In genomic region chr17:35236390-35236746, GRCm38 (mm10) we compare ENCODE assay signal across 8 mouse cellular contexts. TPM values are rescaled to one million over a fixed set of nuclear protein-coding genes. Genes with fewer than 3 reads are reported as not detected.
DNase-seq lines count a peak whose midpoint lies in the region; ATAC-seq and TF ChIP-seq lines count a peak whose summit lies in the region.

No protein-coding gene starts in this region.

- peak overlapping the region; percentile 86 for H3K27ac ChIP-seq in bone marrow macrophage, adult 2 months (ENCODE audit: insufficient read depth, low read depth, low read length)
- peak overlapping the region; percentile 95 for H3K27ac ChIP-seq in embryonic facial prominence, embryonic 15.5 days (replicated peaks)
- H3K27ac ChIP-seq in limb, embryonic 13.5 days: peak overlapping the region; percentile 95; the same call in 1 of the 2 replicates
- peak overlapping the region; percentile 93 for H3K27ac ChIP-seq in midbrain, embryonic 15.5 days

- peak; percentile 83 for TF ChIP-seq CTCF in bone marrow macrophage, adult 2 months (IDR thresholded peaks at IDR 0.05; ENCODE audit: low read depth, low read length)

- peak overlapping the region; percentile 76; the same call in 1 of the 2 replicates for H3K9ac ChIP-seq in embryonic facial prominence, embryonic 15.5 days
- peak overlapping the region; percentile 92 for H3K9ac ChIP-seq in limb, embryonic 13.5 days
- H3K9ac ChIP-seq in midbrain, embryonic 15.5 days: peak overlapping the region; percentile 70

- H3K27me3 ChIP-seq in embryonic facial prominence, embryonic 15.5 days: no peaks in the 10 kb centered on the region
- no peaks in the 10 kb centered on the region for H3K27me3 ChIP-seq in limb, embryonic 13.5 days
- H3K27me3 ChIP-seq in midbrain, embryonic 15.5 days (replicated peaks): no peaks in the 10 kb centered on the region

- 0 out of 2 replicates have a peak, but pooled peaks cover 3% of the 10 kb centered on the region for H3K36me3 ChIP-seq in embryonic facial prominence, embryonic 15.5 days
- H3K36me3 ChIP-seq in limb, embryonic 13.5 days: peaks cover 13% of the 10 kb centered on the region
- no peaks in the 10 kb centered on the region for H3K36me3 ChIP-seq in midbrain, embryonic 15.5 days (replicated peaks)

- under 1% methylated on average over 18 of the region's 18 CpGs for WGBS in embryonic facial prominence, embryonic 15.5 days
- 1% methylated on average over 18 of the region's 18 CpGs for WGBS in limb, embryonic 13.5 days
- under 1% methylated on average over 18 of the region's 18 CpGs for WGBS in midbrain, embryonic 15.5 days

- H3K4me1 ChIP-seq in bone marrow macrophage, adult 2 months (ENCODE audit: control insufficient read depth, insufficient read depth, low read length): peaks cover 35% of the 10 kb centered on the region
- peaks cover 52% of the 10 kb centered on the region for H3K4me1 ChIP-seq in embryonic facial prominence, embryonic 15.5 days
- peaks cover 48% of the 10 kb centered on the region for H3K4me1 ChIP-seq in limb, embryonic 13.5 days
- H3K4me1 ChIP-seq in midbrain, embryonic 15.5 days: peaks cover 50% of the 10 kb centered on the region

- no peaks in the 10 kb centered on the region for H3K9me3 ChIP-seq in embryonic facial prominence, embryonic 15.5 days (replicated peaks)
- no peaks in the 10 kb centered on the region for H3K9me3 ChIP-seq in limb, embryonic 13.5 days
- H3K9me3 ChIP-seq in midbrain, embryonic 15.5 days: no peaks in the 10 kb centered on the region

- ATAC-seq in embryonic facial prominence, embryonic 15.5 days (ENCODE audit: insufficient number of reproducible peaks, low FRiP score, low TSS enrichment, low read depth): peak; percentile 64
- ATAC-seq in limb, embryonic 13.5 days (ENCODE audit: low FRiP score, low read depth): peak; percentile 58
- ATAC-seq in midbrain, embryonic 15.5 days (replicated peaks): peak; percentile 88

- DNase-seq in A20 (ENCODE audit: low read depth, low spot score): peak; percentile 95
- peak; percentile 90 to 95 for DNase-seq in heart, adult 9 months (ENCODE audit: low spot score in 2 of 2)
- peak; percentile 98 for DNase-seq in kidney, adult 9 months
- DNase-seq in spleen, adult 18-20 months: peak; percentile 94 to 99

- no peak for TF ChIP-seq POLR2A in bone marrow macrophage, adult 2 months (IDR thresholded peaks at IDR 0.05; ENCODE audit: borderline replicate concordance, low read depth, low read length)

- peak overlapping the region; percentile 86 for H3K4me2 ChIP-seq in embryonic facial prominence, embryonic 15.5 days (replicated peaks)
- H3K4me2 ChIP-seq in limb, embryonic 13.5 days (replicated peaks): peak overlapping the region; percentile 88
- H3K4me2 ChIP-seq in midbrain, embryonic 15.5 days: peak overlapping the region; percentile 97

- peak overlapping the region; percentile 87 for H3K4me3 ChIP-seq in bone marrow macrophage, adult 2 months (ENCODE audit: insufficient read depth, low read length)
- H3K4me3 ChIP-seq in embryonic facial prominence, embryonic 15.5 days (replicated peaks): peak overlapping the region; percentile 57
- H3K4me3 ChIP-seq in limb, embryonic 13.5 days: peak overlapping the region; percentile 63
- peak overlapping the region; percentile 56 for H3K4me3 ChIP-seq in midbrain, embryonic 15.5 days

RNA-seq across cellular contexts. Expression of gene Nfkbil1, which starts 0.8 kb away (rescaled TPM):
- polyA plus RNA-seq in bone marrow macrophage, adult 2 months (2012; ENCODE audit: insufficient read depth, insufficient read length, missing spikeins): 15.5 and 15.7 TPM in 2 replicates
- polyA plus RNA-seq in embryonic facial prominence, embryonic 15.5 days (2015; fragmentation: Nextera tagmentation; extraction: Ambion mirVana): 11.8 and 12.7 TPM in 2 replicates
- 11.3 and 12.2 TPM in 2 replicates for polyA plus RNA-seq in limb, embryonic 13.5 days (2015; fragmentation: Nextera tagmentation; extraction: Ambion mirVana)
- polyA plus RNA-seq in midbrain, embryonic 15.5 days (2015; fragmentation: Nextera tagmentation; extraction: Ambion mirVana): 11.7 and 11.8 TPM in 2 replicates

RNA-seq across cellular contexts. Expression of gene Atp6v1g2, which starts 2.9 kb away (rescaled TPM):
- 11.2 and 15.1 TPM in 2 replicates for polyA plus RNA-seq in bone marrow macrophage, adult 2 months (2012; ENCODE audit: insufficient read depth, insufficient read length, missing spikeins)
- 4.1 and 4.4 TPM in 2 replicates for polyA plus RNA-seq in embryonic facial prominence, embryonic 15.5 days (2015; fragmentation: Nextera tagmentation; extraction: Ambion mirVana)
- 4.2 and 5.3 TPM in 2 replicates for polyA plus RNA-seq in limb, embryonic 13.5 days (2015; fragmentation: Nextera tagmentation; extraction: Ambion mirVana)
- polyA plus RNA-seq in midbrain, embryonic 15.5 days (2015; fragmentation: Nextera tagmentation; extraction: Ambion mirVana): 94.4 and 100 TPM in 2 replicates

RNA-seq across cellular contexts. Expression of gene Ddx39b, which starts 5.2 kb away (rescaled TPM):
- 164 and 169 TPM in 2 replicates for polyA plus RNA-seq in bone marrow macrophage, adult 2 months (2012; ENCODE audit: insufficient read depth, insufficient read length, missing spikeins)
- polyA plus RNA-seq in embryonic facial prominence, embryonic 15.5 days (2015; fragmentation: Nextera tagmentation; extraction: Ambion mirVana): 406 and 413 TPM in 2 replicates
- polyA plus RNA-seq in limb, embryonic 13.5 days (2015; fragmentation: Nextera tagmentation; extraction: Ambion mirVana): 552 and 562 TPM in 2 replicates
- polyA plus RNA-seq in midbrain, embryonic 15.5 days (2015; fragmentation: Nextera tagmentation; extraction: Ambion mirVana): 379 and 391 TPM in 2 replicates

RNA-seq across cellular contexts. Expression of gene Gm16181, which starts 15.7 kb away (rescaled TPM):
- polyA plus RNA-seq in bone marrow macrophage, adult 2 months (2012; ENCODE audit: insufficient read depth, insufficient read length, missing spikeins): not detected in 2 replicates
- polyA plus RNA-seq in embryonic facial prominence, embryonic 15.5 days (2015; fragmentation: Nextera tagmentation; extraction: Ambion mirVana): 0.57 TPM in 1 of 2 replicates, not detected in the other
- polyA plus RNA-seq in limb, embryonic 13.5 days (2015; fragmentation: Nextera tagmentation; extraction: Ambion mirVana): 0.40 and 0.60 TPM in 2 replicates
- polyA plus RNA-seq in midbrain, embryonic 15.5 days (2015; fragmentation: Nextera tagmentation; extraction: Ambion mirVana): 1.6 TPM in 1 of 2 replicates, not detected in the other

RNA-seq across cellular contexts. Expression of gene H2-D1, which starts 26.2 kb away (rescaled TPM):
- polyA plus RNA-seq in bone marrow macrophage, adult 2 months (2012; ENCODE audit: insufficient read depth, insufficient read length, missing spikeins): 2,808 and 2,856 TPM in 2 replicates
- 81.6 and 82.0 TPM in 2 replicates for polyA plus RNA-seq in embryonic facial prominence, embryonic 15.5 days (2015; fragmentation: Nextera tagmentation; extraction: Ambion mirVana)
- 29.1 and 30.8 TPM in 2 replicates for polyA plus RNA-seq in limb, embryonic 13.5 days (2015; fragmentation: Nextera tagmentation; extraction: Ambion mirVana)
- 93.4 and 105 TPM in 2 replicates for polyA plus RNA-seq in midbrain, embryonic 15.5 days (2015; fragmentation: Nextera tagmentation; extraction: Ambion mirVana)

Comparison
In these comparisons a context has a peak if more than half of its experiments do, and no peak if none do; other contexts are left out.
1. Peak in every context shown above with its lines: DNase-seq, ATAC-seq, H3K4me3 ChIP-seq and H3K27ac ChIP-seq.